Mouse (Mus musculus) retina, postnatal 7 days (tissue): ENCODE measurements at regions not wholly inside any gene's neighbourhood (a gene's known extent, or its start where the extent isn't known, plus 50 kb on each side); places are given as distances from the start of the nearest gene placed in this dataset.

Source experiments
- DNase-seq: peaks from one replicate; pipeline ENCODE4 v3.0.0-alpha.2; 2012; ENCODE audit warnings: low read depth, low spot score

DNA sequence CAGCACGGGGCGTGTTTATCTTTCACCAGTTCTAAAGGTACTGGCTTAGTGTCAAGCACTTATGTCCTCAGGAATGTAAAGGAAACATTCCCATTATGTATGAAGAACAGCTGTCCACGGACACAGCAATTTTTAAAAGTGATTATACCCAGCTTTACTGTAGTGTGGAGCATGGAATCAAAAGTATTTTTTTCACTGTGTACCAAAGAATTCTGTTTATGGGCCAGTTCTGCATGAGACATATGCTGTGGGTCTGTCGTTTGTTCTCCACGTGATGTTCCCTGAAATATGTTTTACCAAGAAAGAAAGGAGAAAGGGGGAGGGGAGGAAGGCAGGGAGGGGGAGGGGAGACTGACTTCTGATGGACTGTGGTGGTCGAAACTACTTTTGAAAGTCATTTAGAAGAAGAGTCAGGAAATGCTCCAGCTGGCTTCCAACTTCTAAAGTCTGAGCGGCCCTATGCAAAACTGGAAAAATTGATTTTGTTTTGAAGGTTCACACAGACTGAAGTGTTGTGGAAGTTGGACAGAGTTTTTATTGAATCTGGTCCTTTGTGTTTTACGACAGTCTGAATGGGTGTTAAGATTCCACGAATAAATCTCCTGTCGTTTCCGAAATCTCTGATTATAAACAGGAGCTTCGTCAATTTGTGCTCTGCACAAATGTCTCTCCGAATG lies 80.9 kb upstream of the Zeb2 start:
- no peak for DNase-seq

DNA sequence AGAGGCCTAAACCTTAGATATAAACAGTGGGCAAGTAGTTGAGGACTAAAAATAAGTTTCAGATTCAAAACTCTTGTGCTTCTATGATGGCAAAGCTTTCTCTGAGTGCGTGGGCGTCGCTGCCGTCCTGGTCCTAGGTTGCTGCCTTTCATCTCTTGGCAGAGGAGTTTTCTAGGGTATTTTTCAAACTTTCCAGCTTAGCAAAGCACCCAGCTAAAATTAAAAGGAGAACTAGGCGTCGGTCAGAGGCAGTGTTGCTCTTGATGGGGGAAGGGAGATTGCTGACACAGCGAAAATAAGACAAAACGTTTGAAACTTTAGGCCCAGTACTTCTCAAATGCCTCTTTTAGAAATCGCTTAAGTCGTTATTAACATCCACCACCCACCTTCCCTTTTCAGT lies 80.1 kb upstream of the Zeb2 start:
- DNase-seq, result no peak

DNA sequence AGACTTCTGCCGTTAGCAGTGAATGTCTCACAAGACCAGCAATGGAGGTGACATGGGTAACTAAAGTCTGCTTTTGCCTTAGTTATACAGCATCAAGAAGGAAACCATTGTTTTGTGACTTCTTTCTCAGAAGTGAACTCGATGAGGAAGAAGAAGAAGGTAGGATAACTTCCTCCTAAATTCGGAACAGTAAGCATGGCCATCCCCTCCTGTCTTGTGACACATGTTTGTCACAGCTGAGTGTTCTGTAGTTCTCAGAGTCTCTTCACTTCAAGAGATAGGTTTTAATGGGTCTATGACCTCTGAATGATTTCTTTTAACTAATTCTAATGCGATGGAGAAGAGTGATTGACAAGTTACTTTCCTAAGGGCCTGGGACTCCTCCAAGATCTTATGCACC lies 79.3 kb upstream of the Zeb2 start:
- no peak for DNase-seq

DNA sequence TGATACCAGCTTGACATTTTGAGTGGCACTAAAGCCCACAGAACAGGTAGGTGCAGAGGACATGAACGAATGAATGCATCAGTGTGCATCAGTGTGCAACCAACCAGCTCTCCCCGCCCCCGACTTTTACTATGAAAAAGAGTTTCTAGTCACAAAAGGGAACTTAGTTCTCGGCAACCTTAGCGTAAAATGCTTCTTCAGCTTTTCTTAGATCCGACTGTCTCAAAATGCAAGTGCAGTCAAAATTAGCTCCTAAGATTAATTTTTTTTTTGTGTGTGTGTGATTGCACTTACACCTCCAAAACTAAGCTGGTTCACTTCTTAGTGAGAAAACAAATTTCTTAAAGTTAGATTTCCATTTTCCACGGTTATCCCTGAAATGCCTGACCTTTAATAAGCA lies 77.1 kb upstream of the Zeb2 start:
- no peak for DNase-seq

DNA sequence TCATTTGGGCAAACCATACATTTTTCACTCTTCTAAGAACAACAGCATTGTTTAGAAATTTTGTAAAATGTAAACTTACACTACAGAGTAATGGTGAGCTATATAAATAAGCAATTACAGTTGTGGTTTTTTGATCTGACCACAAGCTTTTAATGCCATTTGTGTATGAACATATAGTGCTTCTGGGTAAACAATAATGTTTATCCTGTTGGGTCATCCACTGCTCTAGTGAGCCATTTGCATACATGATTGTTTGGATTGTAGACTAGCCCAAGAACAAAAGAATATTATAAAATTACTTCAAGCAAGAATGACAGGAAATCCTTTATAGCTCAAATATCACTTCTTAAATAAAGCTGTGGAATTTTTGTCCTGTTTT lies 68.4 kb upstream of the Zeb2 start:
- DNase-seq, result no peak

DNA sequence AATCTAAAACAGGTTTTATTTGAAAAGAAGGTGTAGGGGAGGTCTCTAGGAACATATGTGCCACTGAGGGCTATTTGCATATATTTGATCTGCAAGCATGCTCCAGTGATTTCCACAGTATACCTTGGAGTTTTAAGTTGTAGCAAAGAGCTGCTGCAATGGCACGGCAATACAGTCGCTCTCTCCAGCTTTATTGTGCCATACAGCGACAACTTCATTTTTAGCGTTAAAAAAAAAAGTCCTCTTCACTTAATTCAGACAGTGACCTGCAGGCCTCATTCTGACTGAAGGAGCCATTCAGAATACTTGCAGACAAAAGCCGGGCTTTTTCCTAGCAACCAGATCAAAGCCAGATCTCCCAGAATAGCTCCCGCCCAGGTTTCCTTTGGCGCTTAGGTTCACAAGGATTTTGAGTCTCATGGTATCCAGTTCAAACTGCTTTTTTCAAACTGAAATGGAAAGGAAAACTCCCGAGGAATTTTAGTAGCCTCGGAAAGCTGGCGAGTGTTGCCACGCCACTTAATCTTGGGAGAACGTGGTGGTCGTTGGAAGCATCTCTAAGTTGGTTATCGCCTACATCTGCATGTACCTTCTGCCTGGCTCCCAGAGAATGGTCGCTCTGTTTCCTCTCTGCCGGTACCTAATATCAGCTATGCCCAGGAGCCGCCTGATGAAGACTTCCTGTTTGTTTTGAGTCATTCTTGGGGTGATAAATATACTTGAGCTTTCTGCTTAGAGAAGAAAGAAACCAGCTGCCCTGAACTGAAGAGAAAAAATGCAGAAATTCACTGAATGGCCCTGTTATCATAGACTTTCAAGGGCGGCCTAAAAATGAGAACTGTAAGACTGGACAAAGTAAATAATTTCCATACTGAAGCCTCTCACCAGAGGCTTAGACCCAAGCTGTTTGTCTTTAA lies 67.8 kb upstream of the Zeb2 start:
- DNase-seq, result no peak

DNA sequence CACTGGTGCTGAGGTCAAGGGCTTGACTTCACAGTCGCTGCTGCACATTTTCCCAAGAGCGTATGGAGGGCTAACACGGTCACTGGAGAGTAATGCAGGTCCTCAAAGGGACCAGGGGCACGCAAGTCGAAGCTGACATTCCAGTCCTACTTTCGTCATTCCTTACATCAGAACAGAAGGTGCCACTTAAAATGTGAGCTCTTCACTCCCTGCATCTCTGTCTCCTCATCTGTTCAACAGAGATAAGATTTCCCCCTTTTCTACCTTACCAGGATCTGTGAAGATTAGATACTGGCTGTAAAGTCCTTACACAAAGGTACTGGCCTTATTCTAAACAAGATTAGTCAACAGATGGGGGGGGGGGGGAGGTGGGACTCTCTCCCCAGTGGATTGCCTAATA lies 67.0 kb upstream of the Zeb2 start:
- DNase-seq, result no peak

DNA sequence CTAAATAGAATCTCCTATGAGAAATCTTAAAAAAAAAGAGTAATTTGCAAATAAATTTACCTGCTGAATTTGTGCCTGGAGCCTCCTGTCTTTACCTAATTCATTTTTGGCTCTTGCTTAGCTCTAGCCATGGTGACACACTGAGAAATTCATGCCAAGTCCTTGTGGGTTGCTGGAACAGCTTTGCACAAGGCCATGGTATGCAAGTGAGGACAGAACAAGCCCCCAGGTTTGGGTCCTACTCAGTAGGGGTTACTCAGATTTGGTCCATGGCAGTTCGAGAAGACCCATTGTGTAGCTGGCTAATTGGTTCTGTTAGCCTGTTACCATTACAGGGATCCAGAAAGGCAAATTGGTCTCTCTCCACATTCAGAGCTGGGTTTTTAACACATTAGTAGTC lies 65.7 kb upstream of the Zeb2 start:
- no peak for DNase-seq

DNA sequence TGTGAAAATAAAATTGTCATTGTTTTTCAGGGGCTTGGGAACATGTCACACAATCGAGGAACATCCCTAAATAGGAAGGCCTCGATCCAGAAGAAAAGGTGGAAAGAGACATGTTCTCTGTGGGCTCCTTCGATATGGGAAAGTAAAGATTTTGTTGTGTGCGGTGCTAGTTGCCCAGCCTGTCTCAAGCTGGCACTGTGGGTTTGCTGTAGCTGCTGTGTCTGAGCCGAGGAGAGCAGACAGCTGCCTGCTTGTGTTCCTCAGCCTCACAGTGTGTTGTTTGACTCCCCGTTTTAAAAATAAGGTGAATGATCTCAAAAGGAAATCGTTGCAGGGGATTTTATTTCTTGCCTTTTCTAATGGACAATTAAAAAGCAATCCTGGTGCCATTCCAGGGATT lies 64.4 kb upstream of the Zeb2 start:
- no peak for DNase-seq

DNA sequence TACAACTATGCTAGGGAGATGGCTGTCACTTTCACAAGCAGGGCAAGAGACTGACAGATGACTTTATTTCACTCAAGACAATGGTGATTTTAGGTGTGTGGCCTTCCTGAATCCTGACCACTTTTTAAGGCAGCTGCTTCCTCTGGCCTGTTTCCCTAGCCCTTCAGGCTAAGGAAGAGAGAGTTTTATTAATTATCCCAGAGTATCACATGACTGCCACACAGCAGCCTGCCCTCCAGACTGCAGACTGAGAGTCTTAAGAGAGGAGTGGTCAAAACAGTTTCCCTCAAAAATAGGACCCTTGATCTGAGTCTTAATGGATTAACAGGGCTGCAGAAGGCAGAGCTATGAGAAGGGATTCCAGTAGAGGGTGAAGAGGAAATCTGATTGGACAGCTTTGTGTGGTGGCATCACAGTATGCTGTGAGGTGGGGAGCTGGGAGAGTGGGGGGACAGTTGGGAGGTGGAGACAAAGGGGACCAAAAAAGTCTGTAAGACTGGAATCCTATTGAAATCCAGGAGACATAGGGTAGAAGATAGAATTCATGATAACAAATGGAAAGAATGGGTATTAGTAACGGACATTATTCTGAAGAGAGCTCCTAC lies 61.8 kb upstream of the Zeb2 start:
- no peak for DNase-seq

DNA sequence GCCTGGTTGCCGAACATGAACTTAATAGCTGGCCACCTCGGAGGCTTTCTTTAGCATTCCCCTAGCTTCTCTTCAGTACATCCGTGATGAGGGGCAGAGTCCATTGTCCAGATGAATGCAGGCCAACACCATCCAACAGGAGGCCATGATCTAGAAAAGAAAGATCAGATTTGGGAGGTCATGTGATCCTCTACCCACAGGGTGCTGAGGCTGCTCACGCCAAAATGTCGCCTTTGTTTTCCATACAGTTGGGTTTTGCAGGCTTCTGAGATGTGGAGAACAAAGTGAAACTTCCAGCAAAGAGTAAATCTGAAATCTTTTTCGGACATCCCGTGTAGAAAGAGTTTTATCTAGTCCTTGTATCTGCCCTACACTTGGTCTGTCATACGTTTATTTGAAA lies 55.2 kb upstream of the Zeb2 start:
- no peak for DNase-seq

DNA sequence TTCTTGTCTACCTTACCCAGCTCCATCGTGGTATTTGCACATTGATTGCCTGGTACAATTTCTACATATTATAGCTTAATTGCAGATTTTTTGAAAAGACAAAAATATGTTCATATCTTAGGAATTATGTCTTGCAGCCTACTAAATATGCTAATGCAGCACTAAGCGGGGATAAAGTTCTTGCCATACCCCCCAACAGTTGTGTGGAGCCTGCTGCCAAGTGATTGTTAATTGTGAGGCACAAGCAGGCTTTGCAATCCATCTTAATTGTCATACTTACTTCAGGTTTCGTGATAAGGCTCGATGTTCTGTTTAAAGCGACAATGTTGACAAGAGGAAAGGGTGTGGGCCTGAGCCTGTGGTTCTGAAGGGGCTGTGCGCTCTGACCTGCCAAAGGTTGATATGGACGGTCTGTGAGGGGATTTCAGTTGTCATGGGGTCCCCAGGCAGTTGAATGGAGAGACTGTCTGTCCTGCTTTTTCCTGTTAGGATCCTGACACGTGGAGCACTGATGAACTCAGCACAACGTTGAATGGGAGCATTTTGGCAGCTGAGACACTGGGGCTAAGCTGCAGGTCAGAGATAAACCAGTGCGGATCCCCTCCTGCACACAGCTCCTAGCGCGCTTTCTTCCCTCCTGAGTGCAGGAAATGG lies 54.5 kb upstream of the Zeb2 start:
- DNase-seq, result no peak

DNA sequence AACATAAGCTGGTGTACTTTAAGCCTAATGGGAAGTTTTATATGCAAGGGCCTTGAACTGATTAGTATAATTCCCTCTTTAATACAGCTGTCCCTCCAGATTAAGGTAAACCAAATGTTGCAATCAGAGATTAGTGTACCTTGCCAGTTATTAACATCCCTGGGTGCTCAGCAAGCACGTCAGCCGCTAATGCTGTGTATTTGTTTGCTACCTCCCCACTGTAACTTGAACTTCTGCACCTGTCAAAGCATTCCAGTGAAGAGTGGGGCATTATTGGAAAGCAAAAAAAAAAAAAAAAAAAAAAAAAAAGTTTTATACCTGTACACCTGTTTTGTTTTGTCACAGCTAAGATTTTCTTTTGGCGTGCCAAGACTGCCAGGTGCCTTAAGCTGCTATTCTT lies 53.1 kb upstream of the Zeb2 start:
- DNase-seq, result peak; percentile 14

DNA sequence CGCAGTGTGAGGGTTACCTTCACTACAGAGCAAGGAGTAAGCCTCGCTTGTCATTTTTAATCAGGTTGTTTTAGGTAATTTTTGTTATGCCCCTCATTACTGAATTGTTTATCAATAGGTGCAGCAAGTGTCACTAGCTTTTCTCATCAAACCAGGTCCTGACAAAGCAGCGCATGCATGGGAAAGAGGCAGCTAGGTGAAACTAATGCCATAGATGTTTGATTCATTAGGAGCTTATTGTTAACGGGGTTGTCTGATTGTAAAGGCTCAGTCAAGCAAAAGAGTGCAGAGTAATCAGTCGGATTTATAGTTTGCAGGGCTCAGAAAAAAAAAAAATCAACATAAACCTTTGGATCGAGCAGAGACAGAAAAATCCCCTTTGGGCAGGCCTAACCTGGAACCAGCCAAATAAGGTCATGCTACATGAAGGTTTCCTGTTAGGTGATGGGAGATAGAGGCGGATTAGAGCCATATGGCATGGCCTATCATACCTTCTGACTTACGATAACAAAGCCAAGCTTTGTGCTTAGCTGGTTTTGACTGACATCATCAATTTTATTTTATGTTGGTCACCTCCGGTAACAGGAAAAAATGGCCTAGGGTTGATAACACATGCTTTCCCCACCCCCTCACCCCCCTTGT lies 52.4 kb upstream of the Zeb2 start:
- peak; percentile 27 for DNase-seq

DNA sequence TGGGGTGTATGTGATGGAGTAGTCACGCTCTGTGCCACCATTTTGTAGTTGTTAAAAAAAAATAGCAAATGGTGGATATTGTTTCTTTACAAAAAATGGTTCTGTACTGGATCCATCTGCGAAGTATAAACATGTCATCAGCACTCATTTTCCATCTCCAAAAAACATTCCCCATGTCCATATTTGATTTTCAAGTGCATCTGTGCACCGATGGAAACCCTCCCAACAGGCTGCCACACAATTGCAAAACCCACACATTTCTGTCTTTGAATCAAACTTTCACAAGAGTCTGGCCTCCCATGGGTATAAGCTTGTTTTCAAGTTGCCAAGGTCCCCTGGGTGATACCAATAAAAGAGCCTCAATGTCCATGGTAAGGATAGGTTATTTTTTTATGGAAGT lies 51.4 kb upstream of the Zeb2 start:
- DNase-seq, result no peak
